Mouse (Mus musculus) brown adipose tissue, adult 24 weeks (tissue): ENCODE data around the gene Atf3. TPM values are rescaled to one million over a fixed set of nuclear protein-coding genes. Genes with fewer than 3 reads are reported as not detected.
A peak's percentile ranks its signal among the peaks of the same experiment; 100 is the strongest.
"Not testable (repeated sequence)": the region's sequence is repeated elsewhere in the genome, so short reads cannot be mapped to it uniquely, and the experiment has no call there.

Experiments used
- H3K27ac ChIP-seq: fragments of 200-500 bp; replicated peaks from 2 replicates; pipeline ENCODE4 v1.5.1; 2012; ENCODE audit warnings: low read depth, mild to moderate bottlenecking, low read length
- H3K4me1 ChIP-seq: fragments of 200-500 bp; 2 replicates; pipeline ENCODE4 v1.6.1; 2012; ENCODE audit warnings: low read length, mixed read lengths; ENCODE audit not compliant: control insufficient read depth, insufficient read depth, insufficient read length
- H3K4me3 ChIP-seq: fragments of 200-500 bp; 2 replicates; pipeline ENCODE4 v1.5.1; 2012; ENCODE audit warnings: low read depth, mild to moderate bottlenecking, low read length, moderate library complexity; ENCODE audit not compliant: insufficient read depth
- polyA plus RNA-seq: library from polyadenylated mRNA; stranded (reverse); fragments of >200 nt; gene quantifications from 2 replicates; pipeline ENCODE4 v1.2.4, GENCODE M21; 2012; ENCODE audit not compliant: missing spikeins, insufficient read depth, insufficient read length

The Atf3 gene
- polyA plus RNA-seq, 1 experiment: 22.2 TPM

DNA sequence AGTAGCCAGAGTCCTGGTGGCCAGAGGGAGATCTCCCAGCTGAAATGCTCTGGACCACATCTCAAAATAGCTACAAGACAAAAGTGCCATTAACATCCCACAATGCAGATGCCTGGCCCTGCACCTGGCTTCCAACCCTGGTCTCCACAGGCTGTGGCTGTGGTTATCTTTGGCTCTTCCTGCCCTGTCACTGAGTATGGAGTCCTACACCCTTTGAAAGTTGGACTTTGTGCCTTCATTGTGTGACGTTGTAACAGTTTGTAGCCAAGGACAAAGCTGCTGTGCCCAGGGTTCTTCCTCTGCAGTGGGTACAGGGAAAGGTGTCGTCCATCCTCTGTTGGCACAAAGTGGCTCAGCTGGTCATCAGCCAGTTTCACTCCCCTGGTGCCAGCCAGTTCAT, 47.4 kb downstream of the Atf3 start:
- Histone ChIP-seq H3K4me1 (no peaks in the 10 kb centered on the region), H3K4me3 (no peak overlapping the region), H3K27ac (no peak overlapping the region)

DNA sequence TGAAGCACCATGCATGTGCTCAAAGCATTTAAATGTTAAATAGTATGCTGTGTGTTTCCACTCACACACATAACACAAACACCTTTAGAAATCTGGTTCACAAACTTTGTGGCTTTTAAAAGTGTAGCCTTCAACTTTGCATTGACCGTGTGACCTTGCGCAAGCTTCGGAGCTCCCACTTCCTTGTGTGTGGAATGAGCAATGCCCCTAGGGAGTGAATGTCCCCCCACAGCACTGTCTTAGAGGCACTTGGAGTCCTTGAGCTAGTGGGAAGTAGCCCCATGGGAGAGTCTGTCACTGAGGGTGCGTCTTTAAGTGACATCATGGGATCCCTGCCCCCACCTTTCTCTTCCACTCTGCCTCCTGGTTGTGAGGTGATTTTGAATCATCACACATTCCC, 51.6 kb downstream of the Atf3 start:
- Histone ChIP-seq H3K4me1 (no peaks in the 10 kb centered on the region), H3K27ac (no peak overlapping the region), H3K4me3 (no peak overlapping the region)

DNA sequence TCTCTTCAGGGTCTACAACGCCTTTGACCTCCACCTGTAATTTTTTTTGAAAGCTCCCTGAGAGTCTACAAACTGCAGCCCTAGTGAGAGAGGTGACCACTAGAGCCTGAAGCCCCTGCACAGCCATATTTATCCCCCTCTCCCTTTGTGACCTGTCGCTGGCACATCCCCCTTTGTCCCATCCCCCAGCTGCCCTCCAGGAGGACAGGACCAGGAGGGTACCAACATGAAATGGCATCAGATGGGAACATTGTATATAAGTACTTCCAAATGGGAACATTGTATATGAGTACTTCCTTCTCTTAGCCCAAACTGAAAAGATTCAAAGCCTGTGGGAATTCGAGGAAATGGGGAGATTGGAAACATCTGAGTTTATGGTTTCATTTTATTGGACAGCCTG, 53.1 kb downstream of the Atf3 start, which contains the start of gene Fam71a:
Fam71a (minus strand) TSS at position 101 of the 400 bp plus-strand sequence.
- no peaks in the 10 kb centered on the region for H3K4me1 ChIP-seq
- no peak within 1 kb of the TSS for H3K27ac ChIP-seq
- H3K4me3 ChIP-seq: no peak within 1 kb of the TSS

DNA sequence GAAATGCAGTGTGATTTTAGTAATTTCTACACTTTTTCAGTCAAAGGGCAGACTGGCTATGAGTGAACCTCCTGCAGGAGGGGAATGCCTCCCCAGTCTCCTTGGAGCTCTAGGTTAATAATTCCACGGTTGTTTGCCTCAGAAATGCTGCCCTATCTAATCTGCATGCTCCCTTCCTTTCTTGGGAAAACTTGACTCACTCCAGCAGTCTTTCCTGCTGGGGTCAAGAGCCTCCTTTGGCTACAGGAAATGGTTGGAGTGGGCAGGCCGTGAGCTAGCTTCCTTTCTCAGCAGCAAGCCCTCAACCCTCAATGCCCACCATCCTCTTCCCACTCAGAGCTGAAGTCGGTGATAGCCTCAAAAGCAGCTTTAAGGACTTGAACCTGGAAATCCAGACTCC, 63.5 kb downstream of the Atf3 start:
- H3K27ac ChIP-seq: no peak overlapping the region
- no peak overlapping the region for H3K4me3 ChIP-seq

DNA sequence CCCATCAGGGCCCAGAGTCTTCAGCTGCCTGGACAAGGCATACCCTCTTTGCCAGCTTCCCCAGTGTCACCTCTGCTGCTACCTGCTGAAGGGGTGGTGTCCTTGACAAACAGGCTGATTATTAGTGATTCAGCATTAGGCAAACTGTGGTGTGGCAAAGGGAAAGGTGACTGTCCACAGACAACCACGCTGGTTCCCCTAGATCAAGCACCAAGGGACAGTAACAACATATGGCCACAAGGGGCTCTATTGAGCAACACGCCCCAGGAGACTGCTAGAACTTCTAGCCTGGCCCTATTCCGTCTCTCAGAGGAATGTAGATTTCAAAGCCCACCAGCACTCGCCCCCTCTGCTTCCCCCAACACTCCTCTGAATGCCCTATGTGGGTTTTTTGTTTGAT, 64.8 kb downstream of the Atf3 start:
- Histone ChIP-seq H3K27ac (no peak overlapping the region), H3K4me1 (no peaks in the 10 kb centered on the region), H3K4me3 (no peak overlapping the region)

More for the DNA sequence above, 63.5 kb downstream of the Atf3 start:
- no peaks in the 10 kb centered on the region for H3K4me1 ChIP-seq

DNA sequence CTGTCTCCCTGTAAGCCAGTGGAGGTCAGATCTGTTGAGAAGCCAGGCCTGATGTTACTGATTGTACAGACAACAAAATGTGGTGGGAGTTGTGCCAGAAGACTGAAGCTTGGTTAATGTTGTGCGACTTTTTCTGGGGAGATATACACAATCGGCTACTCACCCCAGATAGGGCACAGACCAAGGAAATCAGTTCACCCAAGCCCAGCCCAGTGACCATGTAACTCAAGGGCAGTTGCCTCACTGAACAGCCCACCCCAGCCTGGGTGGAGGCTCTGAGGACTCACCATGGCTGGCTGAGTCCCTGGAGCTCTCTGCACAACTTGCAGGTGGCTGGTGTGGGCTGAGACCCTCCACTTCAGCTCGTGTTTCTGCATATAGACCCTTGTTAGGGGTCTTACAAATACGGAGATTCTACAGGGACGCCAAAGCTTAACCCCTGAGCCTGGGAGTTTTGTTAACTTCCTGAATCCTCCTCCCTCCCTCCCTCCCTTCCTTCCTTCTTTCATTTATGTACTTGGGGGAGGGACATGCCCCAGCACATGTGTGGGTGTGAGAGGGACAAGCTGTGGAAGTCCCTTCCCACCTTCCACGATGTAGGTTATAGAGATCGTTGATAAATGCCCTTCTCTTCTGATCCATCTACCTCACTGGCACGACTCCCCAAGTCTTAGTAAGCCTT, 66.8 kb downstream of the Atf3 start:
- Histone ChIP-seq H3K27ac (no peak overlapping the region), H3K4me3 (no peak overlapping the region), H3K4me1 (no peaks in the 10 kb centered on the region)

DNA sequence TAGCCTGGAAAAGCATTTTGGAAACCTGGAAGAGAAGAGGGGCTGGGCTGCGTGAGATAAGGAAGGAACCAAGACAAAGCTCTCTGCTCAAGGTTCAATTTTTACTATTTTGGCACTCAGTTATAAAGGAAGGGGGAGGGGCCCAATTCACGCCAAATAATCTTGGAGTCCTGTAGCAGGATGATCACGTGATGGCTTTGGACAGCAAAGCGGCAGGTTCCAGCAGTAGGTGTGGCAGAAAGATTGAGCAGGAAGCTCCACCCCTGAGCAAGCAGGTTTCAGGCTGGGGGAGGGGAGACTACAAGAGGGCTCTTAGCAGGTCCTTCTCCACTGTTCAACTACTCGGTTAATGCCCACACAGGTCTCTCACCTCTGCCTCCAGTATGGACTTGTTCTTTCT, 68.3 kb downstream of the Atf3 start:
- not testable (repeated sequence) for H3K27ac ChIP-seq, H3K4me1 ChIP-seq, H3K4me3 ChIP-seq

DNA sequence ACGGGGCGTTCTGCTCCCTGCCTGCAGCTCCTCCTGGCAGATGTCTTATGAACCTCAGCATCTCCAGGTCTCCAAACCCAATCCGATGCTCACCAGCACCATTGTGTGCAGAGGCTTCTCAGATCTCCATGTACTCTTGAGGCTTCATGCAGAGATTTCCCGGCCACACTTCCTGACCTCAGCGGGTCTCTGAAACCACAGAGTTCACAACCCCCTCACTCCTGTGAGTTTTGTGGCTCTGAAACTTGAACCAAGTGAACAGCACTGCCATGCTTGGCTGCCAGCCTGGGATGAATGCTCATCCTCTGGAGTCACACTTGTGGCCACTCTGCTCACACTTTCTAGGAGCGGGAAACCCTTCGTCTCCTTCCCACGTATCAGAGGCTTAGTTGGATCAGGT, 76.9 kb downstream of the Atf3 start:
- no peaks in the 10 kb centered on the region for H3K4me1 ChIP-seq
- no peak overlapping the region for H3K4me3 ChIP-seq
- H3K27ac ChIP-seq: no peak overlapping the region

DNA sequence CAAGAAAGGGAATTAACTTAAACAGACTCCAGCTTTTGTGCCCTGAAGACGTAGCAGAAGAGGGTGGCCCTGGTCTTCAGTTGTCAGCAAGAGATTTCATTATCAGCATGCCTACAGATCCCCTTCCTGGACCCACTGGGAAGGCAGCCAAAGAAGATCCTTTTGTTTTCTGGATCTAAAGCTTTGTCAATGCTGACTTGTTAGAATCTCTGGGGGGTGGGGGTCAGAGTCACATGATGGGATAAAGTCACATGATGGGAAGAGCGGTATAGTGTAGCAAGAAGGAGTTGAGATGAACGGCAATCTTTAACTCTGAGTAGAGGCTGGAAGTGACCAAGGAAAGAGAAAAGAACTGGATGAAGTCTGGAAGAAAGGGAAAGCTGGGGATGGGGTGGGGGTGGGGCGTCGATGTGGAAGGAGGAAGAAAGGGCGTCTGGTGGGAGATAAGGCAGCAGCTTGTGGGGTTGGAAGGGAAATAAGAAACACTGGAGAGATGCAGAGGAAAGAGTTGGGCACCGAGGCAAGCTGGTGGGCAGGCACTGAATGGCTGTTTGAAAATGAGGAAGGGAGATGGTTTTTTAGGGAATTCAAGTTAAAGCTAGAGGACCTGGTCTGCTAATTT, 78.9 kb downstream of the Atf3 start:
- no peaks in the 10 kb centered on the region for H3K4me1 ChIP-seq
- no peak overlapping the region for H3K27ac ChIP-seq
- H3K4me3 ChIP-seq: no peak overlapping the region

DNA sequence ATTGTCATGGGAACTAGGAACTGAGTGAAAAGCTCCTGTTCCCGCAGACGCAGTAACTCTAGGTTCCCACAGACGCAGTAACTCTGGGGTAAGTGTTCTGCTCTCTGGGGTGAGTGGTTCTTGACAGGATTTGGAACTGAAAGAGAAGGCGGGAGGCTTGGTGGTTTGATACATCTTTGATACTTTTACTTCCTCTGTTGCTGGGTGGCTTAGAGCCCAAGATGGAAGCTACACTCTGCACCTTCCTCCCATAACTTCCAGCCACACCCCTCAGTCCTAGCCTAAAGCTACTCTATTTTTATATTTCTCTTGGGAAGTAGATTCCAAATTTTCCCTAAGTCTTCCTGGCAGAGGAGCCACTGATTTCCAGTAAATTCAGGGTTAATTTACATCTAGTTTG, 79.4 kb downstream of the Atf3 start:
- Histone ChIP-seq H3K4me1 (no peaks in the 10 kb centered on the region), H3K27ac (no peak overlapping the region), H3K4me3 (no peak overlapping the region)

DNA sequence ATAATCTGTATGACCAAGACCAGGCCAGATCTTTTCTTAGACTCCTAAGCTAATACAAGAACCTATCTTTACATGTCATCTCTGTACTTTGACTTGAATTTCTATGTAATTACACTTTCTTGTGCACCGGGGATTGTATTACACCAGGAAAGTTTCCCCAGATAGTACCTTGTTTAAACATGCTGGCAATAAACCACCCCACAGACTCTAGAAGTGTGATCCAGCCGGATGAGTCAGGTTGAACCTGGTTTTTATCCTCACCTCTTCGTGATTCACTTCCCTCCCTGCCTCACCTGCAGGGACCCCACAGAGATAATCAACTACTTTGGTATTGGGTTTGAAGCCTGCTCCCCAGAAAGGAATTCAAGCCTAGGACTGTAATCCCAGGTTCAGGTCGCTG, 82.4 kb downstream of the Atf3 start:
- Histone ChIP-seq H3K4me3 (no peak overlapping the region), H3K4me1 (no peaks in the 10 kb centered on the region), H3K27ac (no peak overlapping the region)

DNA sequence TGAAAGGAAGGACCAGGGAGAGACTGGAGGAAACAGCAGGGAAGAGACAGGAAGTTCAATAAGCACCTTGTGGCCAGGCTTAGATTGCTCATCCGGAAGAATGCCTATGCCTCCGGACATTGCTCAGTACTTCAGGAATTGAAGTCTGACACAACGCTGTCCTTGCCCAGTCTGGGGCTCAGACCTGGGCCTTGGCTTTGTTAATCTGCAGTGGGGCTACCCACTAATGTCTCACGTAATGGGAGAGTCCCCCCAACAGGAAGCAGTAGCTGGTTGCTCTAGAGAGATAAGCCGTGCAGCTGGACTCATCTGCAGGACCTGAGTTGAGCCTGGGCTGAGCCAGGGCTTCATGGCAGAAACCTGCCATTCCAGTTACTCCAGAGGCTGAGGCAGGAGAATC, 84.9 kb downstream of the Atf3 start:
- no peak overlapping the region for H3K4me3 ChIP-seq
- no peak overlapping the region for H3K27ac ChIP-seq
- H3K4me1 ChIP-seq: no peaks in the 10 kb centered on the region

DNA sequence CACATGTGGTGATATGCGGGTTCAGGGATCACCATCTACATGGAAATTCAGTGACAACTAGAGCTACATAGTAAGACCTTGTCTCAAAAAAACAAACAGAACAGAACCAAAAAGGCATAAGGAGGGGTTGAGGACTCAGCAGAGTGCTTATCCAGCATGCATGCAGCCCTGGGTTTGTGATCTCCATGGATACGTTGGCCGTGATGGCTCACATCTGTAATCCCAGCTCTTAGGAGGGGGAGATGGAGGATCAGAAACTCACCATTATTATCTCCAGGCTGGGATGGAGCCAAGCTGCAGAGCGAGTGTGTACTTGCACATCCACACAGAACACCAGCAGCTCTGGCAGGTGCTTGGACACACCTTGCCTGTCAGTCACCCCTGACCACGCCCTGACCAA, 85.6 kb downstream of the Atf3 start:
- Histone ChIP-seq H3K27ac (no peak overlapping the region), H3K4me1 (no peaks in the 10 kb centered on the region), H3K4me3 (no peak overlapping the region)

DNA sequence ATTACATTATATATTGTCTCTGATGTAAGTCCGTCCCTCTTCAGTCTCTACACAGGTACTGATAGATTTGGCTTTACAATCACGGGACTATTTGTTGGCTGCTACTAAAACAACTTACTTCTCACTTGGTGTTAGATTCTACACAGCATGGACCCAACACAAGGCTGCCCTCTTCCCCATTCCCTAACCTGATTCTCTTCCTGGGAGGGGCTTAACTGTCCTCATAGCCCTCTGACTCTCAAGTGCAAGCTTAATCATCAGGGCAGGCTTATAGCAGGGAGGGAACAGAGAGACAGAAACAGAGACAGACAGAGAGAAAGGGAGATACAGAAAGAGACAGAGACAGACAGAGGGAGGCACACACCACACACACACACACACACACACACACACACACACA, 86.1 kb downstream of the Atf3 start:
- no peaks in the 10 kb centered on the region for H3K4me1 ChIP-seq
- no peak overlapping the region for H3K4me3 ChIP-seq
- H3K27ac ChIP-seq: no peak overlapping the region

DNA sequence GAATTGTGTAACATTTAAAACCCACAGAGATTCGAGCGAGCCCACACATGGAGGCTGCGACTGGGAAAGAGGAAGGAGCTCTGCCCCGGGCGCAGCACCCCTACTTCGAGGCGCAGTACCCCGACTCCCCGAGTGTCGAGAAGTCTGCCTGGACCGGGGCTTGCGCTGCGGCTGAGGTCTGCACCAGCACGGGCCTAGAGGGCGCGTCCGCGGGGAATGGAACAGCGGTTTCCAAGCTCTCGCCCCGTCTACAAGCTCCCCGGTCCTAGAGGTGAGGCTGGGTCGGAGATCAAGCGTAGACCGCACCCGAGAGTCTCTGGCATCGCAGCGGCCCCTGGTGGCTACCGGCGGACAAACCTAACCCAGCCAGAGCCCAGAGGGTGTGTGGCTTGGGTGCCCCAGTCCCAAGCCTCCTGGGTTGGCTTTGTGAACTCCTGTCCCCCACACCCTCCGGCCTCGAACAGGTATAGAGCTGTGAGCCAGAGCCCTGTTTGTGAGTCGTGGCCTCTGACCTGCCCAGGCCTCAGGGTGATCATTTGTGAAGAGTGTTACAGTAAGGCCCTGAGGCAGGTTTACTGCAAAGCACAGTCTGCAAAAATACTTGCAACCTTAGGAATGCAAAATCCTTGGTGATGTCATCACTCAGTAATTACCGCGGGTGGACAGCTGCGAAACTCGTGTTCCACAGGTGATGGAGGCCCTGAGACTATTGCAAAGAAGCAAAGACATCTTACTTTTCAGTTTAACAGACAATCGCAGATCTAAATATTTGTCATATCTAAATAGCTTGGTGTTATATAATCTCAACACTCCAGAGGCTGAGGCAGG, 91.8 kb downstream of the Atf3 start:
- no peaks in the 10 kb centered on the region for H3K4me1 ChIP-seq
- H3K27ac ChIP-seq: no peak overlapping the region
- peak overlapping the region; percentile 48; the same call in 1 of the 2 replicates for H3K4me3 ChIP-seq
